Mouse (Mus musculus) macrophage (primary cell): ENCODE measurements around the gene Peg12. TPM values are rescaled to one million over a fixed set of nuclear protein-coding genes. Genes with fewer than 3 reads are reported as not detected.

Source experiments
- H3K27ac ChIP-seq: fragments of 350-480 bp; formaldehyde crosslinking; 2 replicates; pipeline ENCODE4 v1.9.0; 2021
- H3K36me3 ChIP-seq: fragments of 350-480 bp; formaldehyde crosslinking; 2 replicates; pipeline ENCODE4 v1.9.0; 2021; ENCODE audit errors: inconsistent target
- H3K4me3 ChIP-seq: fragments of 350-480 bp; formaldehyde crosslinking; 2 replicates; pipeline ENCODE4 v1.9.0; 2021; ENCODE audit errors: inconsistent target
- H3K79me2 ChIP-seq: fragments of 350-480 bp; formaldehyde crosslinking; 2 replicates; pipeline ENCODE4 v1.9.0; 2021; ENCODE audit errors: inconsistent target
- WGBS: methylation state at CpG from one replicate; pipeline ENCODE4 v1.1.7; 2026; ENCODE audit warnings: inconsistent platforms; ENCODE audit not compliant: missing documents; 5-methylcytosine and 5-hydroxymethylcytosine counted together
- polyA plus RNA-seq: library from polyadenylated mRNA; stranded (reverse); fragments of 250-400 nt; gene quantifications from 3 replicates; pipeline ENCODE4 v1.2.4, GENCODE M21; 2018; ENCODE audit warnings: inconsistent platforms
- total RNA-seq, 78 experiments: library from RNA; depleted of rRNA; stranded (reverse); fragments of 250-400 nt; gene quantifications; 1 replicate in 9 of 78; 2 replicates in 24 of 78; 3 replicates in 43 of 78; 4 replicates in 2 of 78; pipeline ENCODE4 v1.2.4; 2018; ENCODE audit warnings: inconsistent platforms in 56 of 78

Peg12 gene
- total RNA-seq (2018; cell fraction: chromatin; rRNA removed) = under 1 TPM in 3 of 26 experiments, not detected in 23; 0.29 to 0.79 (median 0.53) TPM
- under 1 TPM; 0.10 to 0.58 (median 0.32) TPM for total RNA-seq (2018; cell fraction: cytosol; rRNA removed)
- under 1 TPM in 13 of 26 experiments, not detected in 13; 0.17 to 0.79 (median 0.27) TPM for total RNA-seq (2018; cell fraction: nucleus; rRNA removed)
- polyA plus RNA-seq = 0.15 to 0.44 TPM (median 0.26 TPM) in 3 replicates

- H3K79me2 ChIP-seq = no peaks in the 10 kb centered on the region
- H3K36me3 ChIP-seq = no peaks in the 10 kb centered on the region
- 18% methylated on average over 56 of the region's 82 CpGs for WGBS
- no peak within 1 kb of the TSS for H3K27ac ChIP-seq
- H3K4me3 ChIP-seq = no peak within 1 kb of the TSS
Measured at GRCm38 (mm10) chr7:62463878-62464755, at the start of gene Peg12. TSS of gene Peg12 (minus strand) at chr7:62464510.

- Histone ChIP-seq H3K27ac (no peak overlapping the region), H3K4me3 (no peak overlapping the region), H3K36me3 (no peaks in the 10 kb centered on the region), H3K79me2 (no peaks in the 10 kb centered on the region)
- WGBS = 44% methylated on average over 2 of the region's 2 CpGs
Measured at GRCm38 (mm10) chr7:62486139-62486538, 21.8 kb upstream of the Peg12 start.

- WGBS = 39% methylated on average over 32 of the region's 55 CpGs
- no peak overlapping the region for H3K4me3 ChIP-seq
- no peaks in the 10 kb centered on the region for H3K36me3 ChIP-seq
- no peak overlapping the region for H3K27ac ChIP-seq
- H3K79me2 ChIP-seq = no peaks in the 10 kb centered on the region
Measured at GRCm38 (mm10) chr7:62463007-62463877, 1.1 kb downstream of the Peg12 start.

GRCm38 (mm10) chr7:62462229-62463006 is 1.9 kb downstream of the Peg12 start:
- Histone ChIP-seq H3K79me2 (no peaks in the 10 kb centered on the region), H3K4me3 (no peak overlapping the region), H3K36me3 (no peaks in the 10 kb centered on the region), H3K27ac (no peak overlapping the region)
- 46% methylated on average over 13 of the region's 13 CpGs for WGBS

- Histone ChIP-seq H3K79me2 (no peaks in the 10 kb centered on the region), H3K36me3 (no peaks in the 10 kb centered on the region), H3K4me3 (no peak overlapping the region), H3K27ac (no peak overlapping the region)
- WGBS = 45% methylated on average over 2 of the region's 2 CpGs
Measured at GRCm38 (mm10) chr7:62452353-62452752, 12.0 kb downstream of the Peg12 start.

- Histone ChIP-seq H3K36me3 (no peaks in the 10 kb centered on the region), H3K4me3 (no peak overlapping the region), H3K27ac (no peak overlapping the region), H3K79me2 (no peaks in the 10 kb centered on the region)
Measured at GRCm38 (mm10) chr7:62445431-62446165, 18.7 kb downstream of the Peg12 start.

GRCm38 (mm10) chr7:62436394-62436793 is 27.9 kb downstream of the Peg12 start:
- Histone ChIP-seq H3K27ac (no peak overlapping the region), H3K4me3 (no peak overlapping the region), H3K36me3 (no peaks in the 10 kb centered on the region), H3K79me2 (no peaks in the 10 kb centered on the region)
- WGBS = 45% methylated on average over 2 of the region's 2 CpGs

- 11% methylated on average over 3 of the region's 3 CpGs for WGBS
- Histone ChIP-seq H3K36me3 (no peaks in the 10 kb centered on the region), H3K4me3 (no peak overlapping the region), H3K27ac (no peak overlapping the region), H3K79me2 (no peaks in the 10 kb centered on the region)
Measured at GRCm38 (mm10) chr7:62433243-62433642, 31.1 kb downstream of the Peg12 start.

- 22% methylated on average over 8 of the region's 8 CpGs for WGBS
- Histone ChIP-seq H3K27ac (no peak overlapping the region), H3K79me2 (no peaks in the 10 kb centered on the region), H3K4me3 (no peak overlapping the region), H3K36me3 (no peaks in the 10 kb centered on the region)
Measured at GRCm38 (mm10) chr7:62428337-62428736, 36.0 kb downstream of the Peg12 start.

- Histone ChIP-seq H3K4me3 (no peak overlapping the region), H3K79me2 (no peaks in the 10 kb centered on the region), H3K27ac (no peak overlapping the region), H3K36me3 (no peaks in the 10 kb centered on the region)
- WGBS = 67% methylated on average over 4 of the region's 4 CpGs
Measured at GRCm38 (mm10) chr7:62423210-62423609, 41.1 kb downstream of the Peg12 start.

- 81% methylated on average over 6 of the region's 6 CpGs for WGBS
- H3K4me3 ChIP-seq = no peak overlapping the region
- H3K79me2 ChIP-seq = no peaks in the 10 kb centered on the region
- H3K36me3 ChIP-seq = no peaks in the 10 kb centered on the region
- H3K27ac ChIP-seq = no peak overlapping the region
Measured at GRCm38 (mm10) chr7:62420566-62420965, 43.7 kb downstream of the Peg12 start.

- H3K79me2 ChIP-seq = no peaks in the 10 kb centered on the region
- H3K36me3 ChIP-seq = no peaks in the 10 kb centered on the region
- WGBS = 28% methylated on average over 49 of the region's 49 CpGs
- H3K27ac ChIP-seq = no peak within 1 kb of the TSS
- H3K4me3 ChIP-seq = peak within 1 kb of the TSS; percentile 23
Measured at GRCm38 (mm10) chr7:62419493-62420360, 44.6 kb downstream of the Peg12 start, which contains the start of gene Mkrn3. TSS of gene Mkrn3 (minus strand) at chr7:62420139.

GRCm38 (mm10) chr7:62419105-62419492 is 45.2 kb downstream of the Peg12 start:
- WGBS = 66% methylated on average over 16 of the region's 17 CpGs
- no peaks in the 10 kb centered on the region for H3K79me2 ChIP-seq
- no peaks in the 10 kb centered on the region for H3K36me3 ChIP-seq
- peak overlapping the region; percentile 23; the same call in 1 of the 2 replicates for H3K4me3 ChIP-seq
- no peak overlapping the region for H3K27ac ChIP-seq
